Mouse (Mus musculus) neural tube, embryonic 11.5 days (tissue): ENCODE results near the gene Dennd5a. TPM values are rescaled to one million over a fixed set of nuclear protein-coding genes. Genes with fewer than 3 reads are reported as not detected.

Source experiments
- ATAC-seq: fragments of 200-750 bp; cut with Nextera tagmentation; 2 replicates; pipeline ENCODE4 v1.8.0; 2017; ENCODE audit warnings: moderate number of reproducible peaks, mild to moderate bottlenecking, moderate TSS enrichment, moderate library complexity; ENCODE audit not compliant: insufficient read depth, low FRiP score, low TSS enrichment
- DNase-seq: peaks from one replicate; pipeline ENCODE4 v3.0.0-alpha.2; 2015; ENCODE audit warnings: low spot score
- H3K27ac ChIP-seq: fragments of 300-500 bp; sonication (generic); 2 replicates; pipeline ENCODE4 v1.5.1; 2014; ENCODE audit warnings: low read depth, mild to moderate bottlenecking, low read length
- H3K27me3 ChIP-seq: fragments of 300-500 bp; sonication (generic); 2 replicates; pipeline ENCODE4 v1.6.1; 2014; ENCODE audit warnings: mild to moderate bottlenecking, low read length, mixed read lengths; ENCODE audit not compliant: control insufficient read depth, insufficient read depth
- H3K36me3 ChIP-seq: fragments of 300-500 bp; sonication (generic); 2 replicates; pipeline ENCODE4 v1.6.1; 2014; ENCODE audit warnings: mild to moderate bottlenecking, low read length, moderate library complexity, mixed read lengths; ENCODE audit not compliant: control insufficient read depth, insufficient read depth
- H3K4me1 ChIP-seq: fragments of 300-500 bp; sonication (generic); 2 replicates; pipeline ENCODE4 v1.6.1; 2014; ENCODE audit warnings: low read length, mixed read lengths; ENCODE audit not compliant: control insufficient read depth, insufficient read depth
- H3K4me2 ChIP-seq: fragments of 300-500 bp; sonication (generic); 2 replicates; pipeline ENCODE4 v1.6.1; 2014; ENCODE audit warnings: low read depth, mild to moderate bottlenecking, moderate library complexity
- H3K4me3 ChIP-seq: fragments of 300-500 bp; sonication (generic); 2 replicates; pipeline ENCODE4 v1.5.1; 2014; ENCODE audit warnings: low read depth, low read length
- H3K9ac ChIP-seq: fragments of 300-500 bp; sonication (generic); 2 replicates; pipeline ENCODE4 v1.6.1; 2014; ENCODE audit warnings: mild to moderate bottlenecking, low read length
- H3K9me3 ChIP-seq: fragments of 300-500 bp; sonication (generic); 2 replicates; pipeline ENCODE4 v1.6.1; 2016; ENCODE audit warnings: low read length; ENCODE audit not compliant: control insufficient read depth
- WGBS: fragments of 180-500 bp; shearing (Covaris S2); extraction: QIAGEN DNeasy Blood & Tissue Kit; methylation state at CpG from one replicate; pipeline ENCODE4 v1.1.7; 2014; 5-methylcytosine and 5-hydroxymethylcytosine counted together
- polyA plus RNA-seq: library from polyadenylated mRNA; unstranded; fragments of >200 nt; fragmentation: Nextera tagmentation; extraction: Ambion mirVana; gene quantifications from 2 replicates; pipeline ENCODE4 v1.2.1, GENCODE M21; 2014

The Dennd5a gene
- polyA plus RNA-seq, 1 experiment from 2014 or later: 56.7 TPM

DNA sequence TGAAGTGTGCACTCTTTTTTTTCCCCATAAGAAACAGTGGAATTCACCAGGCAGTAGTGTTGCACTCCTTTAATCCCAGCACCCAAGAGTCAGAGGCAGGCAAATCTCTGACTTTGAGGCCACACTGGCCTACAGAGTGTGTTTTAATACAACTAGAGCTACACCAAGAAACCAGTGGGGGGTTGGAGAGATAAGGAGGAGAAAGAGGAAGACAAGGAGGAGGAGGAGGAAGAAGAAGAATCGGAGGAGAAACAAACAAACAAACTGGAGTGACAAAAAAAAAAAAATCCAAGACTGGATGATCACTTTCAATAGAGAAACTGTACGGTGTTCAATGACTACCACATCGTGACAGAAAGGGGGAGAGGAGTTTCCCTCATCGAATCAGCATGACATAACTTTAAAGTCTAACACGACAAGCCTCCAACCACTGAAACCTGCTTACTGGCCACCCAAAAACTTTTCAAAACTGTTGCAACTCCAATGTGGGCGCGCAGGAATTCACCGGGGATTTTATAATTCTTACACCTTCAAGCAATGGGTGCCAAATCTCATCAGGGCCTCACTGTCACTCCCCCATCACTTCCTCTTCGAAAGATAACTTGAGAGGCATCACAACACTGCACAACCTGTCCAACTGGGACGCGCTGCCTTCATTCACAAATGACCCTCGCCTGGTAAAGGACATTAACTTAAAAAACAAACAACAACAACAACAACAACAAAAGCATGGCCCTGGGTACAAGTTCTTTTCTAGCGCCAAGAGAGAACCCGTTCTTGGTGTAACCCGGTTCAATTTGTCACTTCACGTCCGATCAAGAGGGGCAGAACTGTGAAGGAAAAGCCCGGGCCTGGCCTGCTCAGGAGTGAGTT is 1.2 kb downstream of the Dennd5a start:
- Histone ChIP-seq H3K4me3 (peak overlapping the region; percentile 76), H3K27me3 (no peaks in the 10 kb centered on the region), H3K36me3 (no peaks in the 10 kb centered on the region), H3K9ac (peak overlapping the region; percentile 95), H3K27ac (peak overlapping the region; percentile 94; the same call in 1 of the 2 replicates), H3K9me3 (no peaks in the 10 kb centered on the region), H3K4me1 (peaks cover 17% of the 10 kb centered on the region), H3K4me2 (peak overlapping the region; percentile 57)
- ATAC-seq: peak; percentile 18; the same call in 1 of the 2 replicates
- DNase-seq: no peak
- WGBS: 11% methylated on average over 18 of the region's 18 CpGs

DNA sequence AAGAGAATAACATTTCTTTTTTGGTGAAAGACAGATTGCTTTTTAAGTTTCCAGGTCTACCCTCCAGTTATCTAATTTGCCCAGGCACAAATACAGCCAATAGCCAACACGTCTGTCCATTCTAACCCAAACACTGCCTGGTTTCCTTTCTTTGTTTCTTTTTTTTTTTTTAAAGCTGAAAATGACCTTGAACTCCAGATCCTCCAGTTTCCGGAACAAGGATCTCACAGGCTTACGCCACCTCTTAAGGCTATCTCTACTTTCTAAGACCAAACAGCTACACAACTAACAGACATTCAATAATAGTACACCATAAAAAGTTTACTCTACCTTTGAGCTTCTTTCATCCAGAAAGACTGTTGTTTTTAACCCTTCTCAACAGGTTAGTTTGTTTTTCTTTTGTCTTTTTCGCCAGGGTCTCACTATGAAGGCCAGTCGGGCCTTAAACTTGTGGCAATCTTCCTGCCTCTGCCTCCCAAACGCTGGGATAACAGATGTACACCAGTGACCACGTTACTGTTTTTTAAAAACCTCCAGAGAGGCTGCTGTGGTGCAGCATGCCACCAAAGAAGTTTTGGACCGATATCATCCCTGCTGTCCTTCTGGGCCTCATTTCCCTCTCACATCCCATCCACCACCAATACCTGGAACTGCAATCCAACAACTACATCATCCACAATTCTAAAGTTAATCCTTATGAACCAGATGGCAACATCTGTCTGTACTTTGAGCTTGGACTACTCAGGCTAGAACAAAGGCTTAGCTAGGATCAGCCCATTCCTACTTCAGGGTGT is 2.1 kb downstream of the Dennd5a start:
- H3K27ac ChIP-seq: no peak overlapping the region
- ATAC-seq: no peak
- no peaks in the 10 kb centered on the region for H3K36me3 ChIP-seq
- H3K9ac ChIP-seq: peak overlapping the region; percentile 95
- peak overlapping the region; percentile 57 for H3K4me2 ChIP-seq
- peak overlapping the region; percentile 76 for H3K4me3 ChIP-seq
- peaks cover 17% of the 10 kb centered on the region for H3K4me1 ChIP-seq
- no peak for DNase-seq
- H3K27me3 ChIP-seq: no peaks in the 10 kb centered on the region
- 74% methylated on average over 8 of the region's 8 CpGs for whole genome bisulfite sequencing
- H3K9me3 ChIP-seq: no peaks in the 10 kb centered on the region

DNA sequence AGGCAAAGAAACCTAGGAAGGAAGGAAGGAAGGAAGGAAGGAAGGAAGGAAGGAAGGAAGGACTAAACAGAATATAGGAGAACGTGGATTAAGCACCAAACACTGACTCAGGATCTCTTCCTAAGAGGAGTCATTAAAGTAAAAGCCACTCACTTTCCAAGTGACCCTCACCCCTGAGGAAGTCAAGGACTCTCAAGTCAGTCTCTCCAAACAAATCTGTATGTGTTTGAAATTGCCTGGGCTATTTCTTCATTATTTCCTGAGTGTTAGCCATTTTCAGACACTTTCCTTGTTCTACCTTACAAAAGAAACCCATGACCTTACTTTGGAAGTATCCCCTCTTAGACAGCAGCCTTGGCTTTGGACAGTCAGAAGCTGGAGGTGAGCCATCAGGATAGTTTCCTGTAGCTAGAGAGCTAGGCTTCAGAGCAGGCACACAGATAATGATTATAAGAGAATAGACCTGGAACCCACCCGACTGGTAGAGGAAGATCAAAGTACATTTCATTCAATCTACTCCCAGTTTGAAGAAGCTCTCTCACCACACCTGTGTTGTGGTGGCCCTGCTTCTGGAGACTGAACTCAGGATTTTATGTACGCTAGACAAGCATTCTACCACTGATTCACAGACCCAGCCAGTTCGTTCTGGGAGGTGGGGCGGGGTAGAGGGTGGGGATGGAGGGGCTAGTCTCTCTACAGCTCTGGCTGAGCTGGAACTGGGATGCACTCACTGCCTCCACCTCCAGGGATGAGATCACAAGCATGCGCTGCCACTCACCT is 5.5 kb downstream of the Dennd5a start:
- Histone ChIP-seq H3K36me3 (no peaks in the 10 kb centered on the region), H3K4me2 (no peak overlapping the region), H3K4me3 (no peak overlapping the region), H3K9me3 (no peaks in the 10 kb centered on the region), H3K27me3 (no peaks in the 10 kb centered on the region), H3K4me1 (peaks cover 17% of the 10 kb centered on the region), H3K9ac (no peak overlapping the region), H3K27ac (no peak overlapping the region)
- DNase-seq: no peak
- no peak for ATAC-seq
- 66% methylated on average over 6 of the region's 6 CpGs for WGBS

DNA sequence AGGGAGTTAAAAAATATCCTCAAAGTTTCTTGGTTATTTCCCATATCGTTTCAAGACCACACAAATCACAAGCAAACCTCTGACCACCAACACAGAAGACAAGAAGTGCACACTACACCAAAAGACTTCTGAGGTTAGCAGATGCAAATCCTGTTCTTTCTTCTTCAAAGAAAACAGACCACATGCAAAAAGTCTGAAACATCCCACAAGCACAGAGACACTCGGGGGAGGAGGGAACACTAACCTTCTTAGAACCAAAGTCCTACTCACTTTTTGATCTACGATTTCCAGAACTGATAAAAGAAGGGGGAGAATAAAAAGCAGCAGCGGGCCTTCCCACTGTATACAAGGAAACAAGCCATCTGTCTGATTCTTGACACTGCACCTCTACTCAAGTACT is 9.0 kb downstream of the Dennd5a start:
- H3K36me3 ChIP-seq: no peaks in the 10 kb centered on the region
- no peak for DNase-seq
- H3K4me1 ChIP-seq: no peaks in the 10 kb centered on the region
- WGBS: 86% methylated on average over 4 of the region's 4 CpGs
- ATAC-seq: no peak
- no peak overlapping the region for H3K27ac ChIP-seq
- H3K4me3 ChIP-seq: no peak overlapping the region
- no peak overlapping the region for H3K4me2 ChIP-seq
- no peaks in the 10 kb centered on the region for H3K9me3 ChIP-seq
- H3K9ac ChIP-seq: no peak overlapping the region
- no peaks in the 10 kb centered on the region for H3K27me3 ChIP-seq

DNA sequence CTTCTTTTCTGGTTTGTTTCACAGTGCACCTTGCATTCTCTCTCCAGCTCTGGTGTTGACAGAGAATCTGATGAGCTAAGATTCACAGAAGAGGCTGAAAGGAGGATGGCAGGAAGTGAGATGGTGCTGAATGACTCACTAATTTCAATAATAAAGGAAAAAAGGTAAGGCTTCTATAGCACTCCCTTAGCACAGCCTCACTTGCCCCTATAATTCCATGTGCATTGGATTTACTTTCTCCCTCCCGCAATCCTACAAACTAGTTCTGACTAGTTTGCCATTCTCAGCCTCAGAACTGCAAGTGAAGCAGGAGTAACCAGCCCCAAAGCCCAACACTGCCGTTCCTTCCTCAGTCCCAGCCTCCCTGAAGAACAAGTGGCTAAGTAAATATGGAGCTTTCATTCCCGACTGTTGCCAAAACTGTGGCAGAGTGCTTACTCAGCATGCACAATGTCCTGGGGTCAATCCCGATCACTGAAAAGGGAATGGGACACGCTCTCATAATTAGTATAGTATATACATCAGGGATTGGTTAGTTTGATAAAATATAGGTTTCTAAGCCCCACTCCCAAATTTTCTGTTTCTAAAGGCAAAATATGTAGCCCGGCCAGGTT is 15.7 kb downstream of the Dennd5a start:
- Histone ChIP-seq H3K4me3 (no peak overlapping the region), H3K27ac (no peak overlapping the region), H3K4me1 (no peaks in the 10 kb centered on the region), H3K9me3 (no peaks in the 10 kb centered on the region), H3K27me3 (no peaks in the 10 kb centered on the region), H3K36me3 (no peaks in the 10 kb centered on the region), H3K9ac (no peak overlapping the region), H3K4me2 (no peak overlapping the region)
- DNase-seq (no peak), ATAC-seq (no peak)
- WGBS: 67% methylated on average over 6 of the region's 6 CpGs

DNA sequence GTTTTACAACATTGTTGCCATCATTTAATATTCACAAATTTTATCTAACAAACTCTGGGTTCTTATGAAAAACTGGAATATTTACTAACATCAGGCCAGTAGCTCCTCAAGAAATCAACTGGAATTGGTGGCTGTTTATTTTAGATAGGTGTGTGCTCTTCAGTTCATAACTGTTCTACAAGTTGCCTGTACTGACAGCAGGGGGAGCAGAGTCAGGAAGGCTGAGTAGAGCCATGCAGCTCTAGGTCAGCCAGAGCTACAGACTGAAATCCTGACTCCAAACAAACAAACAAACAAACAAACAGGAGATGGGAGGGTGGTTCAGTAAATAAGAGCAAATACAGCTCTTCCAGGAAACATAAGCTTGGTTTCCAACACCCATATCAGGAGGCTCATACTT is 30.6 kb downstream of the Dennd5a start:
- 0 out of 2 replicates have a peak, but pooled peaks cover 2% of the 10 kb centered on the region for H3K4me1 ChIP-seq
- H3K27ac ChIP-seq: no peak overlapping the region
- DNase-seq (no peak), ATAC-seq (no peak)
- no peaks in the 10 kb centered on the region for H3K27me3 ChIP-seq
- H3K9ac ChIP-seq: no peak overlapping the region
- no peak overlapping the region for H3K4me2 ChIP-seq
- peaks cover 5% of the 10 kb centered on the region; the same call in 1 of the 2 replicates for H3K36me3 ChIP-seq
- no peaks in the 10 kb centered on the region for H3K9me3 ChIP-seq
- no peak overlapping the region for H3K4me3 ChIP-seq

DNA sequence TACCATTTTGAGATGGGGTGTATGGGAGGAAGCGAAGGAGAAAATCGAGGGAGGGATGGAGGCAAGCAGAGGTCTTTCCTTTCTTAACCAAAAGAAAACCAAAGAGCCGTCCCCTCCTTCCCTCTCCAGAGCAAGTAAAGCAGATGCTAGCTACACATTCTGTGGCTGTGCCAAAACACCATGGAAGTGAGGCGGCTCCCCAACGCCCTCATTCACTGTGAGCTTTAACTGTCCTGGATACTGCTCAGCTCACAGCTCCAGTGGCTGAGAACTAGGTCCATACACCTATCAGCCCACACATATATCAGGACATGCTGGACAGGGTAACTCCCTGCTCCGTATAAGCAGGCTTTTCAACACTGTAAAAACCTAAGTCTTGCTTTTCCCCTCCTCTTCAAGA is 31.9 kb downstream of the Dennd5a start:
- no peak for ATAC-seq
- Histone ChIP-seq H3K4me2 (no peak overlapping the region), H3K9me3 (no peaks in the 10 kb centered on the region), H3K4me1 (0 out of 2 replicates have a peak, but pooled peaks cover 2% of the 10 kb centered on the region), H3K27me3 (no peaks in the 10 kb centered on the region), H3K27ac (no peak overlapping the region), H3K36me3 (peaks cover under 1% of the 10 kb centered on the region; the same call in 1 of the 2 replicates), H3K4me3 (no peak overlapping the region), H3K9ac (no peak overlapping the region)
- DNase-seq: no peak
- 91% methylated on average over 6 of the region's 6 CpGs for WGBS

DNA sequence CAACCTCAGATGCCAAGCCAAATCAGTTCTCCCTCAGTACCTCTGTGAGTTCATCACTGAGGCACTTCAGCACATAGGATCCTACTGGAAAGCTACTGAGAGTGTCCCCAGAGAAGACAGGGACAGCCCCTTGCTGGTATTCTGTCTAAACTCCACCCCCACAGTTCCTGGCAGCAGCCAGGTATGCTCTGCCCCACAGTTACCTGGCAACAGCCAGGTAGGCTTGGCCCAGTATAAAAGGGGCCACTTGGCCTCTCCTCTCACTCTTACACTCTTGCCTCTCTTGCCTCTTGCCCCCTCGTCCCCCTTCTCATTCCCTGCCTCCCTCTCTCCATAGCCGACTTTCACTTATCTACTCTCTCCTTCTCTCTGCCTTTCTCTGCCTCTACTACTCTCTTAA is 35.3 kb downstream of the Dennd5a start:
- Histone ChIP-seq H3K36me3 (peaks cover 8% of the 10 kb centered on the region; the same call in 1 of the 2 replicates), H3K27ac (no peak overlapping the region), H3K9me3 (no peaks in the 10 kb centered on the region), H3K4me3 (no peak overlapping the region), H3K27me3 (no peaks in the 10 kb centered on the region), H3K4me2 (no peak overlapping the region), H3K4me1 (0 out of 2 replicates have a peak, but pooled peaks cover 2% of the 10 kb centered on the region), H3K9ac (no peak overlapping the region)
- DNase-seq (no peak), ATAC-seq (no peak)
- WGBS: 85% methylated on average over 2 of the region's 2 CpGs
